ENCODE assay signal across 12 mouse cellular contexts in the genomic region with DNA sequence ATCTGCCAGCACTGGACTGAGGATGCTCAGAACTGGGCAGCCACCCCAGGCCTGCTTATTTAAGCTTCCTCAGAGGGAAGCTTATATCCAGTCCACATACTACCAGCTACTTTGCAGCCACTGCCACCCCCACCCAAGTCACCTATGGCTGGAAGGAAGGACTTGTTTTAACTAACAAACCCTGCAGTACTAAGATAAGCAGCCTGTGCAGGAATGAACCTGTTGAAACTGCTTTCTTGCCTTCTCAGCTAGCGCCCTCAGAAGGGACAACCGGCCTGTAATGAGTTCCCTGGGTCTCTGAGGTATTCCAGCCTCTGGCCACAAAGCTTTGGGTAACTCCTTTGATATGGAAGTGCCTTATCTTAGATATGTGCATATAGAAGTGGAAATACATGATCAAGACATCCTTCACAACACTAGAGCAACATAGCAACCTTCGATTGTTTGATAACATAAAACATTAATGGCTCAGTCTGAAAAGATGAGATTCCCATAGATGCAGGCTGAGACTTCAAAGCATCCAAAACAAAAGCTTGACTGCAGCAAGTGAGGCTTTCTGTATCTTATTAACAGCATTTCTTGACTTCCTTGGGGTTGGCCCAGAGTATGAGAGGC. TPM values are rescaled to one million over a fixed set of nuclear protein-coding genes. Genes with fewer than 3 reads are reported as not detected.
A peak's percentile ranks its signal among the peaks of the same experiment; 100 is the strongest.
DNase-seq lines count a peak whose midpoint lies in the region; ATAC-seq and TF ChIP-seq lines count a peak whose summit lies in the region.
"Had no signal": no experiment of that assay in that cellular context is flagged by ENCODE, and none has a peak within 500 bp of the region (broad histone marks: within the 10 kb centered on the region; RNA-seq: fewer than 3 reads in every experiment).

No protein-coding gene starts in this region.

- no peaks in the 10 kb centered on the region for H3K27me3 ChIP-seq in heart, embryonic 15.5 days
- H3K27me3 ChIP-seq: forebrain, embryonic 13.5 days; hindbrain, embryonic 13.5 days; limb, embryonic 13.5 days had no signal

- TF ChIP-seq CTCF in brain, embryonic 14.5 days (IDR thresholded peaks at IDR 0.05; ENCODE audit: borderline replicate concordance, extremely low read depth, insufficient read depth, insufficient read length) = no peak

- peaks cover 16% of the 10 kb centered on the region for H3K4me1 ChIP-seq in heart, embryonic 15.5 days (replicated peaks)

- H3K4me3 ChIP-seq in heart, embryonic 15.5 days = no peak overlapping the region
- H3K4me3 ChIP-seq: forebrain, embryonic 13.5 days; hindbrain, embryonic 13.5 days; limb, embryonic 13.5 days had no signal

- no peak for ATAC-seq in heart, embryonic 15.5 days (replicated peaks; ENCODE audit: insufficient number of reproducible peaks, insufficient read depth, low FRiP score, low read depth)
- ATAC-seq in megakaryocyte, adult 5-6 weeks (ENCODE audit: poor library complexity, severe bottlenecking) = peak; percentile 9
- ATAC-seq: forebrain, embryonic 13.5 days had no signal

- intact Hi-C loops in heart, postnatal 10 days (cut with DNase I) = loop anchor here (5.0 kb wide), 1 partner anchor 55 kb away; no protein-coding TSS in a partner anchor

- H3K9ac ChIP-seq in heart, embryonic 15.5 days = no peak overlapping the region
- H3K9ac ChIP-seq: forebrain, embryonic 13.5 days; hindbrain, embryonic 13.5 days; limb, embryonic 13.5 days had no signal

- H3K27ac ChIP-seq in heart, embryonic 15.5 days = no peak overlapping the region
- H3K27ac ChIP-seq: forebrain, embryonic 13.5 days; hindbrain, embryonic 13.5 days; limb, embryonic 13.5 days had no signal

- H3K4me2 ChIP-seq in heart, embryonic 15.5 days = peak overlapping the region; percentile 18; the same call in 1 of the 2 replicates
- H3K4me2 ChIP-seq: forebrain, embryonic 13.5 days; hindbrain, embryonic 13.5 days; limb, embryonic 13.5 days had no signal

- DNase-seq in heart, postnatal 10 days = no peak
- DNase-seq in CD4-positive, CD25-positive, alpha-beta regulatory T cell, adult 2 months (ENCODE audit: low read depth, low spot score) = peak; percentile 22
- peak; percentile 64 for DNase-seq in brain, embryonic 14.5 days (ENCODE audit: low read depth)
- DNase-seq in embryo, embryonic 10 days (ENCODE audit: low spot score) = no peak
- DNase-seq in cerebellum, adult 11 months = no peak
- DNase-seq in thymus, postnatal 0 days (ENCODE audit: low spot score) = no peak
- DNase-seq: kidney, postnatal 4 days had no signal

- H3K36me3 ChIP-seq in heart, embryonic 15.5 days = no peaks in the 10 kb centered on the region
- H3K36me3 ChIP-seq: hindbrain, embryonic 13.5 days; limb, embryonic 13.5 days had no signal

- no peak for TF ChIP-seq POLR2A in brain, embryonic 14.5 days (IDR thresholded peaks at IDR 0.05; ENCODE audit: borderline replicate concordance, extremely low read depth, insufficient read depth, insufficient read length, poor library complexity, severe bottlenecking)

- no peaks in the 10 kb centered on the region for H3K9me3 ChIP-seq in heart, embryonic 15.5 days (replicated peaks)
- H3K9me3 ChIP-seq: forebrain, embryonic 13.5 days; hindbrain, embryonic 13.5 days; limb, embryonic 13.5 days had no signal

- 37% methylated on average over 3 of the region's 3 CpGs for WGBS in heart, embryonic 15.5 days

RNA-seq across cellular contexts. Expression of gene Klhl5, which starts 5.2 kb away (rescaled TPM):
- 11.9 and 13.8 TPM in 2 replicates for polyA plus RNA-seq in heart, embryonic 15.5 days (2015; fragmentation: Nextera tagmentation; extraction: Ambion mirVana)
- total RNA-seq in heart, postnatal 10 days (2021) = 10 to 100 TPM; 20.8 to 21.1 TPM
- polyA plus RNA-seq in brain, embryonic 14.5 days (2012; rRNA removed) = 49.5 and 54.6 TPM in 2 replicates
- total RNA-seq in megakaryocyte, adult 5-6 weeks (2015) = 63.3 and 74.9 TPM in 2 replicates
- 47.5 and 50.7 TPM in 2 replicates for total RNA-seq in megakaryocyte, adult 5-6 weeks (2017)
- polyA plus RNA-seq in thymus, postnatal 0 days (2015; fragmentation: Nextera tagmentation; extraction: Ambion mirVana) = 9.6 and 10.1 TPM in 2 replicates

RNA-seq across cellular contexts. Expression of gene Tmem156, which starts 10.2 kb away (rescaled TPM):
- 0.44 TPM in 1 of 2 replicates, not detected in the other for polyA plus RNA-seq in heart, embryonic 15.5 days (2015; fragmentation: Nextera tagmentation; extraction: Ambion mirVana)
- under 1 TPM in 1 of 2 experiments, not detected in 1; 0.29 TPM for total RNA-seq in heart, postnatal 10 days (2021)
- 0.08 and 0.11 TPM in 2 replicates for polyA plus RNA-seq in brain, embryonic 14.5 days (2012; rRNA removed)
- total RNA-seq in megakaryocyte, adult 5-6 weeks (2015) = 34.8 and 37.4 TPM in 2 replicates
- 54.5 and 54.9 TPM in 2 replicates for total RNA-seq in megakaryocyte, adult 5-6 weeks (2017)
- 8.5 and 11.4 TPM in 2 replicates for polyA plus RNA-seq in thymus, postnatal 0 days (2015; fragmentation: Nextera tagmentation; extraction: Ambion mirVana)
- polyA plus RNA-seq: forebrain, embryonic 13.5 days; hindbrain, embryonic 13.5 days had no signal

Comparison
In these comparisons a context has a peak if more than half of its experiments do, and no peak if none do; other contexts are left out.
1. DNase-seq: peak in CD4-positive, CD25-positive, alpha-beta regulatory T cell, adult 2 months (single experiment) and brain, embryonic 14.5 days (single experiment); none in heart, postnatal 10 days (0 of 2), embryo, embryonic 10 days (single experiment), cerebellum, adult 11 months (single experiment) and thymus, postnatal 0 days (single experiment).